Mouse (Mus musculus) embryonic fibroblast, embryonic 13.5 days (primary cell): Measurements from ENCODE around the gene Hcn2.

Source experiments
- CTCF ChIP-seq: IDR thresholded peaks from 2 replicates; pipeline ENCODE4 v1.5.1; 2011; ENCODE audit warnings: mild to moderate bottlenecking, control low read depth, low read length, moderate library complexity, borderline replicate concordance; ENCODE audit not compliant: insufficient read depth
- POLR2A ChIP-seq: IDR thresholded peaks from 2 replicates; pipeline ENCODE4 v1.6.1; 2011; ENCODE audit warnings: low read depth, mild to moderate bottlenecking, control low read depth, low read length, moderate library complexity

DNA sequence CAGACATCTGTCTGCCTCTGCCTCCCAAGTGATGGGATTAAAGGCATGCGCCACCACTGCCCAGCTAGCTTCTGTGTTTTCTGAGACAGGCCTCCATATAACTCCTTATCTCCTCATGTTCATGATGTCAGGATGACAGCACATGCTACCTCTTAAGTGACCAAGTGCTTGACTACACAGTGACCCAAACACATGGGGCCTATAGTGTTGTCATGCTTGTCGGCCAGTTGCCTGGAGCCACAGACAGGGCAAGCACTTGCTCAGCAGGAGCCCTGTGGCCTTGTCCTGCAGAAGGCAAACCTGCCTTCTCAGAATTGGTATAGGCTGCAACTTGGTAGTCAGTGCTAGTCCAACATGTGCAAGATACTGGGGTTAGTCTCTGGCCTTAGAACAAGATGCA, 30.2 kb upstream of the Hcn2 start:
- TF ChIP-seq POLR2A (no peak), CTCF (no peak)
